Mouse (Mus musculus) small intestine, adult 2 months (tissue): ENCODE data around the gene Smug1. TPM values are rescaled to one million over a fixed set of nuclear protein-coding genes. Genes with fewer than 3 reads are reported as not detected.

Source experiments
- H3K27ac ChIP-seq: fragments of 200-500 bp; 2 replicates; pipeline ENCODE4 v1.5.1; 2012; ENCODE audit warnings: low read depth, low read length, control low read depth, inconsistent platforms; ENCODE audit not compliant: insufficient read depth
- H3K27me3 ChIP-seq: fragments of 200-500 bp; 2 replicates; pipeline ENCODE4 v1.6.1; 2012; ENCODE audit warnings: mild to moderate bottlenecking, moderate library complexity, low read length, inconsistent platforms; ENCODE audit not compliant: control insufficient read depth, insufficient read depth
- H3K36me3 ChIP-seq: fragments of 200-500 bp; 2 replicates; pipeline ENCODE4 v1.6.1; 2012; ENCODE audit warnings: mild to moderate bottlenecking, low read length, control low read depth, inconsistent platforms; ENCODE audit not compliant: control insufficient read depth, insufficient read depth
- H3K4me1 ChIP-seq: fragments of 200-500 bp; 2 replicates; pipeline ENCODE4 v1.6.1; 2012; ENCODE audit warnings: low read length, inconsistent platforms, mixed read lengths; ENCODE audit not compliant: control insufficient read depth, insufficient read depth, insufficient read length
- H3K4me3 ChIP-seq: fragments of 200-500 bp; 2 replicates; pipeline ENCODE4 v1.5.1; 2012; ENCODE audit warnings: low read depth, mild to moderate bottlenecking, control low read depth, inconsistent platforms, low read length, moderate library complexity
- CTCF ChIP-seq: fragments of 200-500 bp; IDR thresholded peaks from 2 replicates; pipeline ENCODE4 v1.5.1; 2012; ENCODE audit warnings: low read depth, mild to moderate bottlenecking, control low read depth, inconsistent platforms, low read length, moderate library complexity, mixed read lengths; ENCODE audit not compliant: insufficient replicate concordance, insufficient read length; ENCODE audit errors: extremely low read depth
- POLR2A ChIP-seq: fragments of 200-500 bp; IDR thresholded peaks from 2 replicates; pipeline ENCODE4 v1.6.1; 2012; ENCODE audit warnings: low read depth, mild to moderate bottlenecking, control low read depth, inconsistent platforms, low read length, moderate library complexity
- WGBS: fragments of 180-500 bp; shearing (Covaris S2); methylation state at CpG from one replicate; pipeline ENCODE4 v1.1.7; 2018; 5-methylcytosine and 5-hydroxymethylcytosine counted together
- polyA plus RNA-seq: library from polyadenylated mRNA; depleted of rRNA; stranded (reverse); fragments of >200 nt; gene quantifications from 2 replicates; pipeline ENCODE4 v1.2.3, GENCODE M21; 2012; rRNA removed

Gene Smug1
- polyA plus RNA-seq = 9.1 and 9.8 TPM in 2 replicates

GRCm38 (mm10) chr15:103167042-103167615 is at the start of gene Smug1:
Gene Smug1 (minus strand): TSS chr15:103167092.
- Histone ChIP-seq H3K27me3 (peaks cover 27% of the 10 kb centered on the region), H3K27ac (no peak within 1 kb of the TSS), H3K4me3 (no peak within 1 kb of the TSS), H3K36me3 (no peaks in the 10 kb centered on the region), H3K4me1 (peaks cover 33% of the 10 kb centered on the region)
- TF ChIP-seq CTCF = no peak
- TF ChIP-seq POLR2A = no peak
- WGBS = 83% methylated on average over 6 of the region's 6 CpGs

- WGBS = 48% methylated on average over 2 of the region's 2 CpGs
- peaks cover 6% of the 10 kb centered on the region for H3K36me3 ChIP-seq
- no peak overlapping the region for H3K4me3 ChIP-seq
- TF ChIP-seq CTCF (no peak), POLR2A (no peak)
- no peaks in the 10 kb centered on the region for H3K27me3 ChIP-seq
- no peak overlapping the region for H3K27ac ChIP-seq
- H3K4me1 ChIP-seq = peaks cover 7% of the 10 kb centered on the region; the same call in 1 of the 2 replicates
Measured at GRCm38 (mm10) chr15:103216052-103216451, 49.2 kb upstream of the Smug1 start.

GRCm38 (mm10) chr15:103214971-103215907 is 48.3 kb upstream of the Smug1 start:
- 0 out of 2 replicates have a peak, but pooled peaks have one; percentile 39 for TF ChIP-seq POLR2A
- no peak for TF ChIP-seq CTCF
- Histone ChIP-seq H3K27ac (peak overlapping the region; percentile 70), H3K27me3 (no peaks in the 10 kb centered on the region), H3K4me1 (peaks cover 6% of the 10 kb centered on the region; the same call in 1 of the 2 replicates), H3K36me3 (peaks cover 10% of the 10 kb centered on the region), H3K4me3 (peak overlapping the region; percentile 59)
- 14% methylated on average over 15 of the region's 15 CpGs for WGBS

DNA sequence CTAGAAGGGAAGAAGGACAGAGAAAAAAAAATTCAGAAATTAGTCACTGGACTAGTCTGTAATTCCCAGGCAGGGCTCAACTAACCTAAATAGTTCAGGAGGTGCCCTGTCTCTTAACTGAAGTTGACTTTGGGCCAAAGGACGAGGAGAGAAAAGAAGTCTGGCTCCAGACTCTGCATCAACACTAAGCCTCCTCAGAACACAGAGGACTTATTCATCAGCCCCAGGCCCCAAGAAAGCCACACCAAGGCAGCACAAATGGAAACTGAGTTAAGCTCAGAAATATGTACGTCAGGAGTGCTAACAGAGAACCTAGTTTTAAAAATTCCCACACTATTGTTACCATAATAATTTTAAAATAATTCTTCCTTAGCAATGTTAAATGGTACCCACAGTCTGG is 47.3 kb upstream of the Smug1 start:
- H3K27ac ChIP-seq = no peak overlapping the region
- 66% methylated on average over 2 of the region's 2 CpGs for WGBS
- peaks cover 10% of the 10 kb centered on the region for H3K36me3 ChIP-seq
- H3K27me3 ChIP-seq = no peaks in the 10 kb centered on the region
- H3K4me1 ChIP-seq = peaks cover 6% of the 10 kb centered on the region; the same call in 1 of the 2 replicates
- TF ChIP-seq CTCF (no peak), POLR2A (no peak)
- H3K4me3 ChIP-seq = no peak overlapping the region

DNA sequence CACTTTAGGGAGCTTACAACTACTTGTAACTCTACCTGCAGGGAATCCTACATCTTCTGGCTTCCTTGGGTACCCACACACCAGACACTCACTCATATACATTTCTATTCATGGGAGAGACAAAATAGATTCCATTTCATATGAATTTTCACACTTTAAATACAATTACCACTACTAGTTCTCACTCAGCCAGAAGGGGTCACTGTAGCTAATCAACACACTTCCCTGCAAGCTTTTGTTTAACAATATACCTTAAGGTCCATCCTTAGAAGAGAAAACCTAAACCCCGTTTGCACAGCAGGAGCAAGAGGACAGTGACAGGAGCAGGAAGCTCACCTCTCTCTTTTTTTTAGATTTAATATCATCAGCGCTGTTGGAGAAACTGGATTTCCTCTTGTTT is 38.3 kb upstream of the Smug1 start:
- WGBS = 55% methylated on average over 2 of the region's 2 CpGs
- no peaks in the 10 kb centered on the region for H3K4me1 ChIP-seq
- peaks cover 21% of the 10 kb centered on the region for H3K36me3 ChIP-seq
- TF ChIP-seq CTCF (no peak), POLR2A (no peak)
- H3K27me3 ChIP-seq = no peaks in the 10 kb centered on the region
- H3K27ac ChIP-seq = no peak overlapping the region
- no peak overlapping the region for H3K4me3 ChIP-seq

GRCm38 (mm10) chr15:103202088-103202793 is 35.3 kb upstream of the Smug1 start:
- Histone ChIP-seq H3K4me1 (no peaks in the 10 kb centered on the region), H3K4me3 (no peak overlapping the region)

More at GRCm38 (mm10) chr15:103202088-103202793, 35.3 kb upstream of the Smug1 start:
- WGBS = 61% methylated on average over 6 of the region's 6 CpGs
- TF ChIP-seq CTCF (no peak), POLR2A (no peak)
- H3K27me3 ChIP-seq = no peaks in the 10 kb centered on the region
- H3K36me3 ChIP-seq = peaks cover 30% of the 10 kb centered on the region
- no peak overlapping the region; the same call in 1 of the 2 replicates for H3K27ac ChIP-seq
